Mouse (Mus musculus) MEL (cell line): ENCODE data around the gene Me1. TPM values are rescaled to one million over a fixed set of nuclear protein-coding genes. Genes with fewer than 3 reads are reported as not detected.

Experiments used
- DNase-seq: peaks from one replicate; pipeline ENCODE4 v3.0.0; 2011; ENCODE audit warnings: low read depth, low spot score
- H3K27ac ChIP-seq: 2 replicates; pipeline ENCODE4 v1.5.1; 2012; ENCODE audit warnings: low read depth, mild to moderate bottlenecking, control low read depth, low read length, moderate library complexity; ENCODE audit not compliant: control insufficient read depth
- H3K27me3 ChIP-seq, 2 experiments: fragments of 150-350 bp in 1 of 2; sonication (generic) in 1 of 2; 2 replicates each; pipeline ENCODE4 v1.6.1; 2012; ENCODE audit warnings: low read length in 2 of 2, mild to moderate bottlenecking in 2 of 2, improper control_type of control experiment in 1 of 2, moderate library complexity in 1 of 2; ENCODE audit not compliant: insufficient read depth in 2 of 2, control insufficient read depth in 1 of 2
- H3K36me3 ChIP-seq, 2 experiments: 2 replicates each; pipeline ENCODE4 v1.6.1; 2012 to 2014; ENCODE audit warnings: low read length in 2 of 2, improper control_type of control experiment in 1 of 2, inconsistent platforms in 1 of 2, mild to moderate bottlenecking in 1 of 2; ENCODE audit not compliant: insufficient read depth in 2 of 2, control insufficient read depth in 1 of 2
- H3K4me1 ChIP-seq, 2 experiments: fragments of 150-350 bp in 1 of 2; sonication (generic) in 1 of 2; 2 replicates each; pipeline ENCODE4 v1.6.1; 2012; ENCODE audit warnings: low read length in 2 of 2, improper control_type of control experiment in 1 of 2, mild to moderate bottlenecking in 1 of 2; ENCODE audit not compliant: insufficient read depth in 2 of 2, control insufficient read depth in 1 of 2
- H3K4me3 ChIP-seq, 2 experiments: fragments of 150-350 bp in 1 of 2; sonication (generic) in 1 of 2; 2 replicates each; pipeline ENCODE4 v1.5.1; 2012; ENCODE audit warnings: low read depth in 2 of 2, low read length in 2 of 2, mild to moderate bottlenecking in 2 of 2, moderate library complexity in 2 of 2, control low read depth in 1 of 2, improper control_type of control experiment in 1 of 2; ENCODE audit not compliant: control insufficient read depth in 1 of 2, insufficient read depth in 1 of 2
- H3K79me2 ChIP-seq: 2 replicates; pipeline ENCODE4 v1.6.1; 2012; ENCODE audit warnings: mild to moderate bottlenecking, low read length, moderate library complexity; ENCODE audit not compliant: control insufficient read depth, poor library complexity, insufficient read depth
- H3K9ac ChIP-seq: 2 replicates; pipeline ENCODE4 v1.6.1; 2012; ENCODE audit warnings: low read depth, mild to moderate bottlenecking, control low read depth, low read length, moderate library complexity; ENCODE audit not compliant: control insufficient read depth, poor library complexity, severe bottlenecking
- H3K9me3 ChIP-seq: fragments of 150-350 bp; sonication (generic); replicated peaks from 2 replicates; pipeline ENCODE4 v1.6.1; 2012; ENCODE audit warnings: mild to moderate bottlenecking, low read length, improper control_type of control experiment, moderate library complexity; ENCODE audit not compliant: insufficient read depth
- BHLHE40 ChIP-seq: IDR thresholded peaks from 2 replicates; pipeline ENCODE4 v1.6.1; 2012; ENCODE audit warnings: low read depth, mild to moderate bottlenecking, inconsistent platforms, low read length, improper control_type of control experiment, borderline replicate concordance
- CHD1 ChIP-seq: IDR thresholded peaks from 2 replicates; pipeline ENCODE4 v1.6.1; 2012; ENCODE audit warnings: low read depth, mild to moderate bottlenecking, inconsistent platforms, low read length, improper control_type of control experiment
- CHD2 ChIP-seq: IDR thresholded peaks from 2 replicates; pipeline ENCODE4 v1.6.1; 2011; ENCODE audit warnings: low read length, improper control_type of control experiment
- ELF1 ChIP-seq: IDR thresholded peaks from 2 replicates; pipeline ENCODE4 v1.6.1; 2014; ENCODE audit warnings: low read depth, mild to moderate bottlenecking, inconsistent platforms, low read length, improper control_type of control experiment, moderate library complexity
- EP300 ChIP-seq, 2 experiments: IDR thresholded peaks; 2 replicates each; pipeline ENCODE4 v1.6.1; 2011; ENCODE audit warnings: improper control_type of control experiment in 2 of 2, low read length in 2 of 2, low read depth in 1 of 2, mild to moderate bottlenecking in 1 of 2
- ETS1 ChIP-seq: IDR thresholded peaks from 2 replicates; pipeline ENCODE4 v1.6.1; 2012; ENCODE audit warnings: low read depth, mild to moderate bottlenecking, inconsistent platforms, low read length, improper control_type of control experiment, moderate library complexity
- GATA1 ChIP-seq: IDR thresholded peaks from 2 replicates; pipeline ENCODE4 v1.6.1; 2011; ENCODE audit warnings: low read depth, low read length, improper control_type of control experiment
- HCFC1 ChIP-seq: IDR thresholded peaks from 2 replicates; pipeline ENCODE4 v1.6.1; 2012; ENCODE audit warnings: low read depth, mild to moderate bottlenecking, inconsistent platforms, low read length, improper control_type of control experiment, moderate library complexity
- JUND ChIP-seq: IDR thresholded peaks from 2 replicates; pipeline ENCODE4 v1.6.1; 2011; ENCODE audit warnings: low read depth, mild to moderate bottlenecking, improper control_type of control experiment, low read length
- KAT2A ChIP-seq: conservative IDR thresholded peaks from 2 replicates; pipeline ENCODE4 v1.6.1; 2012; ENCODE audit warnings: low read depth, low read length, improper control_type of control experiment, inconsistent platforms
- MAFK ChIP-seq: IDR thresholded peaks from 2 replicates; pipeline ENCODE4 v1.6.1; 2011; ENCODE audit warnings: low read depth, mild to moderate bottlenecking, low read length, improper control_type of control experiment, borderline replicate concordance
- MAX ChIP-seq: IDR thresholded peaks from 2 replicates; pipeline ENCODE4 v1.6.1; 2011; ENCODE audit warnings: low read length, improper control_type of control experiment
- MAZ ChIP-seq: IDR thresholded peaks from 2 replicates; pipeline ENCODE4 v1.6.1; 2012; ENCODE audit warnings: low read depth, mild to moderate bottlenecking, inconsistent platforms, low read length, improper control_type of control experiment
- MEF2A ChIP-seq: IDR thresholded peaks from 2 replicates; pipeline ENCODE4 v1.6.1; 2014; ENCODE audit warnings: low read depth, mild to moderate bottlenecking, inconsistent platforms, low read length, improper control_type of control experiment; ENCODE audit not compliant: poor library complexity, insufficient replicate concordance, severe bottlenecking; ENCODE audit errors: extremely low read depth
- MXI1 ChIP-seq: IDR thresholded peaks from 2 replicates; pipeline ENCODE4 v1.6.1; 2011; ENCODE audit warnings: mild to moderate bottlenecking, low read depth, low read length, improper control_type of control experiment
- MYB ChIP-seq: IDR thresholded peaks from 2 replicates; pipeline ENCODE4 v1.6.1; 2011; ENCODE audit warnings: mild to moderate bottlenecking, low read depth, low read length, improper control_type of control experiment
- NELFE ChIP-seq: IDR thresholded peaks from 2 replicates; pipeline ENCODE4 v1.6.1; 2011; ENCODE audit warnings: low read depth, low read length, improper control_type of control experiment
- NRF1 ChIP-seq: IDR thresholded peaks from 2 replicates; pipeline ENCODE4 v1.6.1; 2014; ENCODE audit warnings: low read depth, mild to moderate bottlenecking, inconsistent platforms, low read length, improper control_type of control experiment, moderate library complexity; ENCODE audit not compliant: poor library complexity, insufficient read depth, severe bottlenecking
- POLR2AphosphoS2 ChIP-seq: IDR thresholded peaks from 2 replicates; pipeline ENCODE4 v1.6.1; 2011; ENCODE audit warnings: low read length, improper control_type of control experiment
- RAD21 ChIP-seq: IDR thresholded peaks from 2 replicates; pipeline ENCODE4 v1.6.1; 2011; ENCODE audit warnings: mild to moderate bottlenecking, low read depth, low read length, improper control_type of control experiment
- SIN3A ChIP-seq: IDR thresholded peaks from 2 replicates; pipeline ENCODE4 v1.6.1; 2012; ENCODE audit warnings: low read length, improper control_type of control experiment, inconsistent platforms
- TAL1 ChIP-seq: IDR thresholded peaks from 2 replicates; pipeline ENCODE4 v1.6.1; 2012; ENCODE audit warnings: mild to moderate bottlenecking, inconsistent platforms, low read length, moderate library complexity, mixed read lengths
- TBP ChIP-seq: IDR thresholded peaks from 2 replicates; pipeline ENCODE4 v1.8.0; 2011; ENCODE audit warnings: low read depth, low read length, improper control_type of control experiment
- ZC3H11A ChIP-seq: IDR thresholded peaks from 2 replicates; pipeline ENCODE4 v1.6.1; 2012; ENCODE audit warnings: low read depth, mild to moderate bottlenecking, inconsistent platforms, low read length, improper control_type of control experiment
- ZKSCAN1 ChIP-seq: IDR thresholded peaks from 2 replicates; pipeline ENCODE4 v1.6.1; 2012; ENCODE audit warnings: low read depth, mild to moderate bottlenecking, inconsistent platforms, low read length, improper control_type of control experiment, moderate library complexity
- ZMIZ1 ChIP-seq: IDR thresholded peaks from 2 replicates; pipeline ENCODE4 v1.6.1; 2012; ENCODE audit warnings: low read depth, mild to moderate bottlenecking, inconsistent platforms, low read length, improper control_type of control experiment, moderate library complexity
- ZNF384 ChIP-seq: IDR thresholded peaks from 2 replicates; pipeline ENCODE4 v1.6.1; 2012; ENCODE audit warnings: low read depth, mild to moderate bottlenecking, inconsistent platforms, low read length, improper control_type of control experiment
- polyA plus RNA-seq, 2 experiments: library from polyadenylated mRNA; stranded (reverse) in 1 of 2; unstranded in 1 of 2; fragments of >175 nt in 1 of 2; fragments of >200 nt in 1 of 2; gene quantifications; 2 replicates each; pipeline versions ENCODE4 v1.2.1 to v1.2.4; 2012; ENCODE audit warnings: low replicate concordance in 2 of 2, low read depth in 1 of 2; ENCODE audit not compliant: insufficient read length in 2 of 2, insufficient read depth in 1 of 2, missing spikeins in 1 of 2
- total RNA-seq: library from RNA; depleted of rRNA; stranded (reverse); fragments of 300-350 nt; gene quantifications from 2 replicates; pipeline ENCODE4 v1.2.3, GENCODE M21; 2012

Gene Me1
- total and polyA plus RNA-seq, 3 experiments: 7.1 to 123 (median 23.4) TPM

DNA sequence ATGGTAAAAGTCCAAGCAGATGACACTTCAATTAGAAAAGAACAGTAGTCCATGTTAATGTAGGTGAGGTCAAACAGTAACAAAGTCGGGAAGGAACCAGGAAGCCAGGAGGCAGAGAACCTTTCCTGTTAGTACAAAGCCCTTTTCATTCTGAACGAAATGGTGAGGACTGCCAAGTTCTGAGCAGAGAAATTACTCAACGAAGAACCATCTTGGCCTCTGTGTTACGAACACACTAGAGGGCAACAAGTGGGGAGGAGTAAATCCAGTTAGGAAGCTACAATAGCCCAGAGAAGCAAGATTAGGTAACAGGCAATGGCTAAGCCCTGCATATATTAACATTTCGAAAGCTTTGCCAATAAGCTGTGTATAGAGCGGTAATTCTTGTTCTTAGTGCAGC is 57.0 kb downstream of the Me1 start:
- no peaks in the 10 kb centered on the region for H3K9me3 ChIP-seq
- no peaks in the 10 kb centered on the region for H3K27me3 ChIP-seq
- TF ChIP-seq ZMIZ1 (no peak), ZC3H11A (no peak), RAD21 (no peak)
- no peak overlapping the region for H3K4me3 ChIP-seq
- no peaks in the 10 kb centered on the region for H3K4me1 ChIP-seq
- H3K27ac ChIP-seq: no peak overlapping the region
- DNase-seq: no peak
- H3K79me2 ChIP-seq: no peaks in the 10 kb centered on the region
- H3K36me3 ChIP-seq: no peaks in the 10 kb centered on the region; a peak in 2 of 4 replicates
- H3K9ac ChIP-seq: no peak overlapping the region

DNA sequence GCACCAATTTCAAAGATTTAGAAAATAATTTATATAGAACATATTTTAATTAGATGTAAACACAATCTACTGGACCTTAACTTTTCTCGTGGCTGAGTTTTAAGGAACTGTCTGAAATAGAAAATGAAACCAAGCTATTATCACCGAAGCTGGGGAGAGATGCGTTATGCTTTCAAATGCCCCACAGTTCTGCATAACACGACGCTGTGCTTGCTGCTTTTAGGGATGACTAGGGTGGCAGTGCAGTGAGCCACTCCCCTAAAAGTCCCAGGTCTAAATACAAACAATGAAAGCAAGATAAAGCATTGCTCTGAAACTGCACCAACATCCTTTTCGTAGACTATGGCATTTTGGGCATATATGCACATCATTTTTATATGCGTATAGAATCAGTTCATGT is 64.6 kb downstream of the Me1 start:
- H3K4me3 ChIP-seq: no peak overlapping the region

DNA sequence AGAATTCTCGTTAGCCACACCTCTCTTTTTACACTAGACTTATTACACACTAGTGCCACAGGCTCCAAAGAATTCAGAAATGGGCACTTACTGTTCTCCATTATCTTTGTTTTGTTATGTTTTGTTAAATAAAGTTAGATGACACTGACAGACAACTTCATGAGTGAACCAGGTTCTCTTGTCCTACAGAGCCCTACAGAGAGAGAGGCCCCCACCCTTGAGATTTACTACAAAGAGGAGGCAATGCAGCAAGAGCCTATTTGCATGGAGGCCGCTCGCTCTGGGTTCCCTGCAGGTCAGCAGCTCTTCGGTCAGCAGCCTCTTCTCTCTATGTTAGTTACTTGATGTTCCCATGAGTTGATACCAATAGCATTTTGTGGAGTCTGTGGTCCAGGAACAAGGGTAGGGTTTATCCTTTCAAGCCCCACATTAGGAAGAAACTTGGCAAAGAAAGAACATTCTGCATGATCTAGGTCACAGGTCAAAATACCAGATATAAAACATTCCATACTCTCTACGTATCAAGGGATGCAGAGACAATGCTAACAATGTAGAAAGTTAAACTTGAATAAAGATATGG is 65.3 kb downstream of the Me1 start:
- Histone ChIP-seq H3K79me2 (no peaks in the 10 kb centered on the region), H3K4me1 (no peaks in the 10 kb centered on the region), H3K9ac (no peak overlapping the region), H3K36me3 (peaks cover 0 to 3% of the 10 kb centered on the region in 2 experiments; a peak in 2 of 4 replicates), H3K27ac (no peak overlapping the region), H3K9me3 (no peaks in the 10 kb centered on the region), H3K4me3 (no peak overlapping the region), H3K27me3 (no peaks in the 10 kb centered on the region)
- no peak for TF ChIP-seq MAFK
- TF ChIP-seq MEF2A: no peak
- TF ChIP-seq HCFC1: no peak
- TF ChIP-seq SIN3A: no peak
- TF ChIP-seq MXI1: no peak
- TF ChIP-seq BHLHE40: no peak
- TF ChIP-seq NELFE: no peak
- TF ChIP-seq TBP: no peak
- TF ChIP-seq ZMIZ1: no peak
- no peak for TF ChIP-seq POLR2AphosphoS2
- no peak for TF ChIP-seq MAZ
- TF ChIP-seq ETS1: no peak
- no peak for TF ChIP-seq MAX
- TF ChIP-seq EP300 (IDR thresholded peaks at IDR 0.05; ENCODE audit: low read depth in 1 of 2, low read length in 2 of 2): no peak
- TF ChIP-seq ELF1: no peak
- no peak for DNase-seq

More for the DNA sequence above, 64.6 kb downstream of the Me1 start:
- TF ChIP-seq ZNF384 (no peak), JUND (no peak), MYB (no peak), CHD2 (no peak), POLR2AphosphoS2 (no peak), NRF1 (no peak), GATA1 (no peak), RAD21 (no peak), TAL1 (no peak), BHLHE40 (no peak), CHD1 (no peak), KAT2A (no peak), ZKSCAN1 (no peak), ZMIZ1 (no peak), ETS1 (no peak), MAZ (no peak)
- TF ChIP-seq, all 39 proteins: peak for 0
- Histone ChIP-seq H3K27ac (no peak overlapping the region), H3K9me3 (no peaks in the 10 kb centered on the region), H3K79me2 (no peaks in the 10 kb centered on the region), H3K36me3 (peaks cover 0 to 3% of the 10 kb centered on the region in 2 experiments; a peak in 2 of 4 replicates), H3K27me3 (no peaks in the 10 kb centered on the region), H3K4me1 (no peaks in the 10 kb centered on the region), H3K9ac (no peak overlapping the region)
- DNase-seq: no peak
